Mouse (Mus musculus): ENCODE measurements around the gene Ptn. TPM values are rescaled to one million over a fixed set of nuclear protein-coding genes. Genes with fewer than 3 reads are reported as not detected.
"Not testable (repeated sequence)": the region's sequence is repeated elsewhere in the genome, so short reads cannot be mapped to it uniquely, and the experiment has no call there.

Gene Ptn
- polyA plus RNA-seq, 1 experiment: 3.1 TPM

GRCm38 (mm10) chr6:36752887-36753286 is 57.1 kb downstream of the Ptn start:
- TF ChIP-seq SRF (IDR thresholded peaks at IDR 0.05; ENCODE audit: control insufficient read depth, insufficient read length, low read depth) (no peak), POLR2A (IDR thresholded peaks at IDR 0.05; ENCODE audit: insufficient read length, low read depth) (no peak), POLR2AphosphoS2 (IDR thresholded peaks at IDR 0.05; ENCODE audit: insufficient read length, low read depth) (no peak), TCF12 (IDR thresholded peaks at IDR 0.05; ENCODE audit: insufficient read depth, poor library complexity, severe bottlenecking) (no peak), TCF3 (IDR thresholded peaks at IDR 0.05; ENCODE audit: insufficient read length, low read depth) (no peak), E2F4 (IDR thresholded peaks at IDR 0.05; ENCODE audit: insufficient read depth) (no peak), USF1 (IDR thresholded peaks at IDR 0.05; ENCODE audit: low read depth) (no peak), MAX (IDR thresholded peaks at IDR 0.05; ENCODE audit: low read depth) (no peak), REST (IDR thresholded peaks at IDR 0.05; ENCODE audit: insufficient read depth, insufficient read length) (no peak), MYOD1 (IDR thresholded peaks at IDR 0.05; ENCODE audit: control insufficient read depth in 1 of 3, insufficient read length in 2 of 3, low read depth in 2 of 3) (no peak), MYOG (IDR thresholded peaks at IDR 0.05; ENCODE audit: control insufficient read depth in 1 of 3, insufficient read depth in 1 of 3, insufficient read length in 2 of 3, low read depth in 2 of 3) (no peak), CEBPB (IDR thresholded peaks at IDR 0.05; ENCODE audit: insufficient read depth, poor library complexity, severe bottlenecking) (no peak)

GRCm38 (mm10) chr6:36739811-36740210 is 70.2 kb downstream of the Ptn start:
- Histone ChIP-seq H3ac (ENCODE audit: control insufficient read depth, insufficient read length) (no peak overlapping the region), H3K79me2 (ENCODE audit: control insufficient read depth, insufficient read depth) (no peaks in the 10 kb centered on the region), H3K4me2 (ENCODE audit: low read depth) (no peak overlapping the region), H3K4me3 (no peak overlapping the region), H3K27me3 (ENCODE audit: control insufficient read depth, insufficient read depth, insufficient read length) (no peaks in the 10 kb centered on the region), H3K36me3 (ENCODE audit: control insufficient read depth, insufficient read depth) (no peaks in the 10 kb centered on the region)
- no peak for TF ChIP-seq SRF (IDR thresholded peaks at IDR 0.05; ENCODE audit: control insufficient read depth, insufficient read length, low read depth)
- no peak for TF ChIP-seq TCF12 (IDR thresholded peaks at IDR 0.05; ENCODE audit: insufficient read depth, poor library complexity, severe bottlenecking)
- no peak for TF ChIP-seq REST (IDR thresholded peaks at IDR 0.05; ENCODE audit: insufficient read depth, insufficient read length)
- no peak for TF ChIP-seq POLR2A (IDR thresholded peaks at IDR 0.05; ENCODE audit: insufficient read length, low read depth)
- no peak for TF ChIP-seq MYOD1 (IDR thresholded peaks at IDR 0.05; ENCODE audit: control insufficient read depth in 1 of 3, insufficient read length in 2 of 3, low read depth in 2 of 3)
- no peak for TF ChIP-seq POLR2AphosphoS2 (IDR thresholded peaks at IDR 0.05; ENCODE audit: insufficient read length, low read depth)
- TF ChIP-seq TCF3 (IDR thresholded peaks at IDR 0.05; ENCODE audit: insufficient read length, low read depth): no peak
- TF ChIP-seq MYOG (IDR thresholded peaks at IDR 0.05; ENCODE audit: control insufficient read depth in 1 of 3, insufficient read depth in 1 of 3, insufficient read length in 2 of 3, low read depth in 2 of 3): no peak
- TF ChIP-seq USF1 (IDR thresholded peaks at IDR 0.05; ENCODE audit: low read depth): no peak
- TF ChIP-seq CEBPB (IDR thresholded peaks at IDR 0.05; ENCODE audit: insufficient read depth, poor library complexity, severe bottlenecking): no peak
- TF ChIP-seq E2F4 (IDR thresholded peaks at IDR 0.05; ENCODE audit: insufficient read depth): no peak
- no peak for TF ChIP-seq MAX (IDR thresholded peaks at IDR 0.05; ENCODE audit: low read depth)

More at GRCm38 (mm10) chr6:36752887-36753286, 57.1 kb downstream of the Ptn start:
- Histone ChIP-seq H3K27me3 (ENCODE audit: control insufficient read depth, insufficient read depth, insufficient read length) (no peaks in the 10 kb centered on the region), H3K79me2 (ENCODE audit: control insufficient read depth, insufficient read depth) (no peaks in the 10 kb centered on the region), H3K36me3 (ENCODE audit: control insufficient read depth, insufficient read depth) (no peaks in the 10 kb centered on the region), H3K4me3 (no peak overlapping the region), H3ac (ENCODE audit: control insufficient read depth, insufficient read length) (no peak overlapping the region), H3K4me2 (ENCODE audit: low read depth) (no peak overlapping the region)

- no peak for TF ChIP-seq CEBPB (IDR thresholded peaks at IDR 0.05; ENCODE audit: insufficient read depth, poor library complexity, severe bottlenecking)
- no peak for TF ChIP-seq MAX (IDR thresholded peaks at IDR 0.05; ENCODE audit: low read depth)
- TF ChIP-seq MYOD1 (IDR thresholded peaks at IDR 0.05; ENCODE audit: control insufficient read depth in 1 of 3, insufficient read length in 2 of 3, low read depth in 2 of 3): no peak
- TF ChIP-seq POLR2A (IDR thresholded peaks at IDR 0.05; ENCODE audit: insufficient read length, low read depth): no peak
- TF ChIP-seq POLR2AphosphoS2 (IDR thresholded peaks at IDR 0.05; ENCODE audit: insufficient read length, low read depth): no peak
- no peak for TF ChIP-seq REST (IDR thresholded peaks at IDR 0.05; ENCODE audit: insufficient read depth, insufficient read length)
- no peak for TF ChIP-seq MYOG (IDR thresholded peaks at IDR 0.05; ENCODE audit: control insufficient read depth in 1 of 3, insufficient read depth in 1 of 3, insufficient read length in 2 of 3, low read depth in 2 of 3)
- TF ChIP-seq USF1 (IDR thresholded peaks at IDR 0.05; ENCODE audit: low read depth): no peak
- TF ChIP-seq E2F4 (IDR thresholded peaks at IDR 0.05; ENCODE audit: insufficient read depth): no peak
- no peak for TF ChIP-seq SRF (IDR thresholded peaks at IDR 0.05; ENCODE audit: control insufficient read depth, insufficient read length, low read depth)
- TF ChIP-seq TCF3 (IDR thresholded peaks at IDR 0.05; ENCODE audit: insufficient read length, low read depth): no peak
- TF ChIP-seq TCF12 (IDR thresholded peaks at IDR 0.05; ENCODE audit: insufficient read depth, poor library complexity, severe bottlenecking): no peak
- Histone ChIP-seq H3K4me2 (ENCODE audit: low read depth) (no peak overlapping the region), H3K79me2 (ENCODE audit: control insufficient read depth, insufficient read depth) (no peaks in the 10 kb centered on the region), H3K36me3 (ENCODE audit: control insufficient read depth, insufficient read depth) (no peaks in the 10 kb centered on the region), H3K4me3 (no peak overlapping the region), H3ac (ENCODE audit: control insufficient read depth, insufficient read length) (no peak overlapping the region), H3K27me3 (ENCODE audit: control insufficient read depth, insufficient read depth, insufficient read length) (no peaks in the 10 kb centered on the region)
Measured at GRCm38 (mm10) chr6:36736763-36737162, 73.3 kb downstream of the Ptn start.

- H3K36me3 ChIP-seq (ENCODE audit: control insufficient read depth, insufficient read depth); H3K4me2 ChIP-seq (ENCODE audit: low read depth); H3K79me2 ChIP-seq (ENCODE audit: control insufficient read depth, insufficient read depth); H3ac ChIP-seq (ENCODE audit: control insufficient read depth, insufficient read length); H3K4me3 ChIP-seq; H3K27me3 ChIP-seq (ENCODE audit: control insufficient read depth, insufficient read depth, insufficient read length): not testable (repeated sequence)
Measured at GRCm38 (mm10) chr6:36735622-36736021, 74.4 kb downstream of the Ptn start.

- not testable (repeated sequence) for H3K36me3 ChIP-seq (ENCODE audit: control insufficient read depth, insufficient read depth); H3K4me2 ChIP-seq (ENCODE audit: low read depth); H3K4me3 ChIP-seq; H3ac ChIP-seq (ENCODE audit: control insufficient read depth, insufficient read length); H3K79me2 ChIP-seq (ENCODE audit: control insufficient read depth, insufficient read depth); H3K27me3 ChIP-seq (ENCODE audit: control insufficient read depth, insufficient read depth, insufficient read length)
Measured at GRCm38 (mm10) chr6:36729811-36730210, 80.2 kb downstream of the Ptn start.
